8 mouse cellular contexts compared by ENCODE assay signal in genomic region chr5:148994706-148995414, GRCm38 (mm10). TPM values are rescaled to one million over a fixed set of nuclear protein-coding genes. Genes with fewer than 3 reads are reported as not detected.
DNase-seq lines count a peak whose midpoint lies in the region; ATAC-seq and TF ChIP-seq lines count a peak whose summit lies in the region.

TSS of gene Gm42791 (minus strand) at chr5:148995147.

- H3K9ac ChIP-seq in hindbrain, embryonic 11.5 days (ENCODE audit: low read depth, low read length), result peak within 1 kb of the TSS; percentile 75
- peak within 1 kb of the TSS; percentile 5 for H3K9ac ChIP-seq in lung, postnatal 0 days (replicated peaks; ENCODE audit: low read depth)

- no peaks in the 10 kb centered on the region for H3K9me3 ChIP-seq in hindbrain, embryonic 11.5 days (ENCODE audit: control insufficient read depth, low read length)
- no peaks in the 10 kb centered on the region for H3K9me3 ChIP-seq in lung, postnatal 0 days (ENCODE audit: low read length)

- peak within 1 kb of the TSS; percentile 81 for H3K4me2 ChIP-seq in hindbrain, embryonic 11.5 days (replicated peaks; ENCODE audit: low read depth, low read length)
- H3K4me2 ChIP-seq in lung, postnatal 0 days (replicated peaks; ENCODE audit: low read depth, low read length), result peak within 1 kb of the TSS; percentile 70

- H3K4me3 ChIP-seq in hindbrain, embryonic 11.5 days (ENCODE audit: low read depth, low read length), result peak within 1 kb of the TSS; percentile 51
- peak within 1 kb of the TSS; percentile 37 for H3K4me3 ChIP-seq in lung, postnatal 0 days (ENCODE audit: low read depth, low read length)

- DNase-seq in Muller cell, postnatal 12 days (ENCODE audit: inconsistent ontology term), result peak; percentile 95
- DNase-seq in cerebellum, postnatal 10 days, result peak; percentile 94 to 95
- DNase-seq in frontal cortex, postnatal 10 days (ENCODE audit: low spot score in 2 of 2), result peak; percentile 86 to 88
- DNase-seq in hindbrain, embryonic 11.5 days (ENCODE audit: low spot score), result peak; percentile 86
- DNase-seq in layer of hippocampus, postnatal 10 days (ENCODE audit: low spot score in 2 of 2), result peak; percentile 92 to 93
- peak; percentile 97 for DNase-seq in lung, postnatal 0 days (ENCODE audit: low spot score)
- peak; percentile 83 for DNase-seq in ovary, postnatal 14 days (ENCODE audit: low spot score)
- DNase-seq in thymus, postnatal 10 days (ENCODE audit: low spot score in 2 of 2), result peak; percentile 68 to 73

- under 1% methylated on average over 33 of the region's 33 CpGs for WGBS in hindbrain, embryonic 11.5 days
- under 1% methylated on average over 33 of the region's 33 CpGs for WGBS in lung, postnatal 0 days

- H3K36me3 ChIP-seq in hindbrain, embryonic 11.5 days (ENCODE audit: control insufficient read depth, insufficient read depth, low read length), result no peaks in the 10 kb centered on the region
- no peaks in the 10 kb centered on the region for H3K36me3 ChIP-seq in lung, postnatal 0 days (ENCODE audit: insufficient read depth, low read length)

- peak; percentile 88 for ATAC-seq in hindbrain, embryonic 11.5 days (ENCODE audit: low FRiP score)
- ATAC-seq in lung, postnatal 0 days, result peak; percentile 93

- no peak for TF ChIP-seq CTCF in lung, postnatal 0 days (IDR thresholded peaks at IDR 0.05)

- H3K27me3 ChIP-seq in hindbrain, embryonic 11.5 days (ENCODE audit: control insufficient read depth, insufficient read depth, low read length), result no peaks in the 10 kb centered on the region
- H3K27me3 ChIP-seq in lung, postnatal 0 days (replicated peaks; ENCODE audit: insufficient read depth, low read length), result no peaks in the 10 kb centered on the region

- TF ChIP-seq EP300 in lung, postnatal 0 days (IDR thresholded peaks at IDR 0.05), result peak; percentile 80

- peak within 1 kb of the TSS; percentile 93 for H3K27ac ChIP-seq in hindbrain, embryonic 11.5 days (ENCODE audit: low read depth, low read length)
- peak within 1 kb of the TSS; percentile 90 for H3K27ac ChIP-seq in lung, postnatal 0 days (ENCODE audit: low read length)

- H3K4me1 ChIP-seq in hindbrain, embryonic 11.5 days (replicated peaks; ENCODE audit: control insufficient read depth, insufficient read depth, low read length), result peaks cover 4% of the 10 kb centered on the region; the same call in 1 of the 2 replicates
- no peaks in the 10 kb centered on the region for H3K4me1 ChIP-seq in lung, postnatal 0 days (ENCODE audit: insufficient read depth, low read depth, low read length)

RNA-seq across cellular contexts. Expression of gene Gm42791, which starts in this region (rescaled TPM):
- not detected in 2 replicates for polyA plus RNA-seq in hindbrain, embryonic 11.5 days (2014; fragmentation: Nextera tagmentation; extraction: Ambion mirVana)
- 10 to 100 TPM in 1 of 2 experiments, 1 to 10 TPM in 1; 9.6 to 11.5 TPM for total RNA-seq in layer of hippocampus, postnatal 10 days (2021)
- polyA plus RNA-seq in lung, postnatal 0 days (2015; fragmentation: Nextera tagmentation; extraction: Ambion mirVana), result 0.78 and 1.2 TPM in 2 replicates

Comparison
In these comparisons a context has a peak if more than half of its experiments do, and no peak if none do; other contexts are left out.
1. Peak in every context shown above with its lines: DNase-seq, ATAC-seq, H3K4me3 ChIP-seq and H3K27ac ChIP-seq.
2. Peak in DNase-seq, ATAC-seq, H3K4me3 ChIP-seq, H3K27ac ChIP-seq, H3K9ac ChIP-seq and H3K4me2 ChIP-seq in hindbrain, embryonic 11.5 days; RNA of the gene not detected or under 1 TPM.